Mouse (Mus musculus): ENCODE results near the gene Slc4a8. TPM values are rescaled to one million over a fixed set of nuclear protein-coding genes. Genes with fewer than 3 reads are reported as not detected.
"Not testable (repeated sequence)": the region's sequence is repeated elsewhere in the genome, so short reads cannot be mapped to it uniquely, and the experiment has no call there.

Gene Slc4a8
- polyA plus RNA-seq, 1 experiment from 2014 or later: 11.2 TPM

DNA sequence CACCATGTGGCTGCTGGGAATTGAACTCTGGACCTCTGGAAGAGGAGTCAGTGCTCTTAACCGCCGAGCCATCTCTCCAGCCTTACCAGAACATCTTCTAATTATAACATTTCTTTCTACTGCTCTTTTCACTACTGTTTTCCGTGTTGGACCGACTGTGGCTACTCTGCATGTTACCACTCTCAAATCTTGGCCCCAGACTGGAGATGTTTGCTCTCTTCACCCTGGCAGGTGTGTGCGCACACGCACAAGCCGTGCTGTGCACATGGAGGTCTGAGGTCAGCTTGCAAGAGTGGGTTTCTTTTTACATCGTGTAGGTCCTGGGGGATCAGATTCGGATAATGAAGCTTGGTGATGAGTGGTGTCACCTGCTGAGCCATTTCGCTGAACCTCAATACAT, 2.3 kb upstream of the Slc4a8 start:
- ATAC-seq (no peak), DNase-seq (ENCODE audit: low spot score) (no peak)
- no peaks in the 10 kb centered on the region for H3K9me3 ChIP-seq (replicated peaks; ENCODE audit: control insufficient read depth, low read length)
- H3K27me3 ChIP-seq (replicated peaks; ENCODE audit: control insufficient read depth, insufficient read depth, low read length): no peaks in the 10 kb centered on the region
- H3K4me1 ChIP-seq (ENCODE audit: control insufficient read depth, insufficient read depth, low read length): peaks cover 23% of the 10 kb centered on the region
- no peak overlapping the region for H3K27ac ChIP-seq (ENCODE audit: low read depth, low read length)
- H3K4me3 ChIP-seq (ENCODE audit: low read depth, low read length): no peak overlapping the region
- no peaks in the 10 kb centered on the region for H3K36me3 ChIP-seq (ENCODE audit: control insufficient read depth, insufficient read depth, low read length)
- H3K9ac ChIP-seq (ENCODE audit: low read length): no peak overlapping the region
- no peak overlapping the region for H3K4me2 ChIP-seq (ENCODE audit: low read length)
- WGBS: 86% methylated on average over 10 of the region's 10 CpGs

DNA sequence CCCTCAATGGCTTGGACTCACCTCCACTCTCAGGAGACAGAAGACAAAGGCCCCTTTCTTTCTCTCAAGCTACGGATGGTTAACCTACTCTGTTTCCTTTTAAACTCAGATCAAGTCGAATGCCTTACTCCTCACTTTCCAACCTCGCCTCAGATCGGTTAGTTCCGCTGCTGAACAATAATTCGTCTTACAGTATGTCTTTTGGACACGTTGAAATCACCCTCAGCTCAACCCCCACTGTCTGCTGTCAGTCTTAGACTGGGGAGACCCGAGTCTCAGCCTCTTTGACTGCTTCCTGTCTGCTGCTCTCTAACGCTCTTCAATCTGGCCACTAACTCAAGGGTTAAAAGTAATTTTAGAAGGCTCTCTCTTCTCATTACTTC, 520 bp upstream of the Slc4a8 start:
- H3K4me1 ChIP-seq (ENCODE audit: control insufficient read depth, insufficient read depth, low read length): peaks cover 16% of the 10 kb centered on the region
- 0 out of 2 replicates have a peak, but pooled peaks cover 4% of the 10 kb centered on the region for H3K36me3 ChIP-seq (ENCODE audit: control insufficient read depth, insufficient read depth, low read length)
- no peaks in the 10 kb centered on the region for H3K27me3 ChIP-seq (replicated peaks; ENCODE audit: control insufficient read depth, insufficient read depth, low read length)
- no peaks in the 10 kb centered on the region for H3K9me3 ChIP-seq (replicated peaks; ENCODE audit: control insufficient read depth, low read length)
- peak overlapping the region; percentile 72 for H3K4me2 ChIP-seq (ENCODE audit: low read length)
- H3K27ac ChIP-seq (ENCODE audit: low read depth, low read length): peak overlapping the region; percentile 69
- whole genome bisulfite sequencing: 8% methylated on average over 9 of the region's 9 CpGs
- DNase-seq (ENCODE audit: low spot score) (no peak), ATAC-seq (peak; percentile 29)
- peak overlapping the region; percentile 74 for H3K4me3 ChIP-seq (ENCODE audit: low read depth, low read length)
- H3K9ac ChIP-seq (ENCODE audit: low read length): peak overlapping the region; percentile 54

DNA sequence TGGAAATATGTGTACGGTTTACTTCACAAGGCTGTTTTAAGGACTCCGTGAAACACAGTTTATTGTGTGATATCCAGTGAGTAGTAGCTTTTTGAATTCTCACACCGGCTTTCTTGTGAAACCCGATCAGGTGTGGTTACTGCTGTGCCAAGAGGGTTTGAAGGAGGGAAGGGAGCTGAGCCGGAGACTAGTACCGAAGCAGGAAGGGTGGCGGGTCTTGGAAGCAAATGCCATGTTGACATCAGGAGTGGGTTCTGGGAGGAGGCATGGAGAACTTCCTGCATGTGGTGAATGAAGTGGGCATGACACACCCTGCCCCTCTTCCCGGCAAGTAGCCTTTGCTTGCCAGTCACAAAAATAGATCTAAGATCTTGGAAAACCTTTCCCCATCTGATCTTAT, 1.1 kb downstream of the Slc4a8 start:
- DNase-seq (ENCODE audit: low spot score): no peak
- 46% methylated on average over 8 of the region's 8 CpGs for WGBS

DNA sequence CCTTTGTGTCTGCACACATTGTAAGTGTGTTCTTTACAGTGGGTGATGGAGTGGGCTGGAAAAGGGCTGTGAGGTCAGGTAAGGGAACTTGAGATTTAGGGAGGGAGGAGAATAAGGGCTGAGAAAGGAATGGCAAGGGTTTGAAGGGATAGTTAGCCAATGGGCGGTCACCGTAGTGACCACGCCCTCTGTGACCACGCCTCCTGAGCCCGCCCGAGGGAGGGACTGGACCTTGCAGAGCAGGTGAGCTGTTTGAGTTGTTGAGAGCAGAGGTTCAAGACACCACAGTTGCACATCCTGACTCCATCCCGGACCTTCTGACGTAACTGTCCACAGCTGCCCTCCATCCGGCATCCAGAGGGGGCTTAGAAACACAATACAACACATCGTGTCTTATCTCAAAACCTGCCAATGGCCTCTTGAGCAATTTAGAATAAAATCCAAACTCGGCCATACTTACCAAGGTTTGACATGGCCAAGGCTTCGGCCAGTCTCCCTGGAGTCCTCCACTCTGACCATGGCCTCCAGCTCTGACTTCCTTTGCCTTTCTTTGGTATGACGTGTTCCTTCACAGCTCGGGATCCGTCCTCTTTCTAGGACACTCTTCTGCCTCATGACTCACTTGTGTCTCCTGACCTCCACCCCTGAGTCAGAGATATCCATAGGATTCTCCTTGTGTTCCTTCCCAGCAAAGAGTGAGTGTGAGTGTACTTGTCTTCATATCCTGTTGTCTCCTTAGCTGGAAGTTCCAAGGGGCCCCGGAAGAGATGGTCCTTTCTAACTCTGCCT, 2.8 kb downstream of the Slc4a8 start:
- Histone ChIP-seq H3K4me3 (ENCODE audit: low read depth, low read length) (no peak overlapping the region), H3K4me1 (ENCODE audit: control insufficient read depth, insufficient read depth, low read length) (peaks cover 16% of the 10 kb centered on the region), H3K27me3 (replicated peaks; ENCODE audit: control insufficient read depth, insufficient read depth, low read length) (no peaks in the 10 kb centered on the region), H3K27ac (ENCODE audit: low read depth, low read length) (no peak overlapping the region), H3K9ac (ENCODE audit: low read length) (no peak overlapping the region), H3K4me2 (ENCODE audit: low read length) (no peak overlapping the region), H3K36me3 (ENCODE audit: control insufficient read depth, insufficient read depth, low read length) (0 out of 2 replicates have a peak, but pooled peaks cover 4% of the 10 kb centered on the region), H3K9me3 (replicated peaks; ENCODE audit: control insufficient read depth, low read length) (no peaks in the 10 kb centered on the region)
- ATAC-seq (no peak), DNase-seq (ENCODE audit: low spot score) (no peak)
- 85% methylated on average over 16 of the region's 16 CpGs for WGBS

More for the DNA sequence above, 1.1 kb downstream of the Slc4a8 start:
- 0 out of 2 replicates have a peak, but pooled peaks cover 4% of the 10 kb centered on the region for H3K36me3 ChIP-seq (ENCODE audit: control insufficient read depth, insufficient read depth, low read length)
- no peak for ATAC-seq
- H3K4me2 ChIP-seq (ENCODE audit: low read length): peak overlapping the region; percentile 72
- no peaks in the 10 kb centered on the region for H3K9me3 ChIP-seq (replicated peaks; ENCODE audit: control insufficient read depth, low read length)
- peak overlapping the region; percentile 81 for H3K9ac ChIP-seq (ENCODE audit: low read length)
- H3K27ac ChIP-seq (ENCODE audit: low read depth, low read length): no peak overlapping the region
- peaks cover 16% of the 10 kb centered on the region for H3K4me1 ChIP-seq (ENCODE audit: control insufficient read depth, insufficient read depth, low read length)
- no peaks in the 10 kb centered on the region for H3K27me3 ChIP-seq (replicated peaks; ENCODE audit: control insufficient read depth, insufficient read depth, low read length)
- H3K4me3 ChIP-seq (ENCODE audit: low read depth, low read length): peak overlapping the region; percentile 74

DNA sequence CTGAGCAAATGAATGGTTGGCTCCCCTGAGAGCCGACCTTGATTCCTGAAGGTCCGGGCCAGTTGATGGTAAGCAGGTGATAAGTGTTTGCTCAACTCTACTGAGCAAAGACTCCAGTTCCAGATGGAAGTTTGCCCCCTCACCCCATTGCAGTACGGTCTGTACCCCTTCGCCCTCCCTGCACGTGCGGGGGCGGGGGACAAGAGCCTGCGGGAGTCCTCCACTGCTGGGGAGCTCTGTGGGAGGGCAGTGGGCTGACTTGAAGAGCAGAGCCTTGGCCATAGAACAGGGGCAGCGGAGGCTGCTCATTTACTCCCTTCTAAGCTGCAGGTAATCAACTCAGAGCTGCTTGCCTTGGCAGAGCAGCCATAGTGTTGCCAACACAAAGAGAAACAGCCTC, 5.3 kb downstream of the Slc4a8 start:
- no peaks in the 10 kb centered on the region for H3K27me3 ChIP-seq (replicated peaks; ENCODE audit: control insufficient read depth, insufficient read depth, low read length)
- 0 out of 2 replicates have a peak, but pooled peaks cover 4% of the 10 kb centered on the region for H3K36me3 ChIP-seq (ENCODE audit: control insufficient read depth, insufficient read depth, low read length)
- no peak overlapping the region; the same call in 1 of the 2 replicates for H3K27ac ChIP-seq (ENCODE audit: low read depth, low read length)
- no peak overlapping the region for H3K9ac ChIP-seq (ENCODE audit: low read length)
- WGBS: 74% methylated on average over 9 of the region's 9 CpGs
- DNase-seq (ENCODE audit: low spot score) (no peak), ATAC-seq (no peak)
- no peaks in the 10 kb centered on the region for H3K9me3 ChIP-seq (replicated peaks; ENCODE audit: control insufficient read depth, low read length)
- no peak overlapping the region for H3K4me2 ChIP-seq (ENCODE audit: low read length)
- H3K4me3 ChIP-seq (ENCODE audit: low read depth, low read length): no peak overlapping the region
- H3K4me1 ChIP-seq (ENCODE audit: control insufficient read depth, insufficient read depth, low read length): peaks cover 10% of the 10 kb centered on the region

DNA sequence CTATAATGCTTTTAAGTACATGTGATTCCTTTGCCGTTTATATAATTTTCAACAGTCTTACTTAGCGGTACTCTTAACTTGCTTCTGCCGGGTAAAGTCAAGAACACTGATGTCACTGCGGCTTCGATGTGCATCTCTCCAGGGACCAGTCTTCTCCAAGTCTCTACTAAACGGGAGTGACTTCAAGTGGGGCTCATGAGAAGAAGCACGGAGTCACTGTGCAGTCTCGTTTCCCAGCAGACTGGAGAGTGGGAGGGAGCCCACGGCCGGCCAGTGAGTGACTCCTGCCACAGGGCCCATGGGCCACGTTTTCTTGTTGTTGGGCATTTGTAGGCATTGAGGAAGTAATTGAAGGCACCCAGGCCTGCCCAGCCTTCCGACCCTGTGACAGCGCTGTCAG, 6.3 kb downstream of the Slc4a8 start:
- Histone ChIP-seq H3K4me3 (ENCODE audit: low read depth, low read length) (no peak overlapping the region), H3K4me2 (ENCODE audit: low read length) (no peak overlapping the region), H3K36me3 (ENCODE audit: control insufficient read depth, insufficient read depth, low read length) (0 out of 2 replicates have a peak, but pooled peaks cover 4% of the 10 kb centered on the region), H3K4me1 (ENCODE audit: control insufficient read depth, insufficient read depth, low read length) (peaks cover 5% of the 10 kb centered on the region), H3K9ac (ENCODE audit: low read length) (no peak overlapping the region), H3K9me3 (replicated peaks; ENCODE audit: control insufficient read depth, low read length) (no peaks in the 10 kb centered on the region), H3K27ac (ENCODE audit: low read depth, low read length) (no peak overlapping the region), H3K27me3 (replicated peaks; ENCODE audit: control insufficient read depth, insufficient read depth, low read length) (no peaks in the 10 kb centered on the region)
- DNase-seq (ENCODE audit: low spot score): no peak
- WGBS: 90% methylated on average over 13 of the region's 13 CpGs
- no peak for ATAC-seq

DNA sequence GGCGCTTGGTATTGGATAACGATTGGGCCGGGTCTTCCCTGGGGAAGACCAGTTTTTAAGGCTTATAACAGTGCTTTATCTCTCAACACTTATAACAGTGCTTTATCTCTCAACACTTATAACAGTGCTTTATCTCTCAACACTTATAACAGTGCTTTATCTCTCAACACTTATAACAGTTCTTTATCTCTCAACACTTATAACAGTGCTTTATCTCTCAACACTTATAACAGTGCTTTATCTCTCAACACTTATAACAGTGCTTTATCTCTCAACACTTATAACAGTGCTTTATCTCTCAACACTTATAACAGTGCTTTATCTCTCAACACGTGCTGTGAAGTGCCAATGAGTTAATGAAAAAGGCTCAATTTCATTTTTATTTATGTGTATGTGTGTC, 7.5 kb downstream of the Slc4a8 start:
- not testable (repeated sequence) for H3K9ac ChIP-seq (ENCODE audit: low read length); ATAC-seq; H3K4me3 ChIP-seq (ENCODE audit: low read depth, low read length); H3K36me3 ChIP-seq (ENCODE audit: control insufficient read depth, insufficient read depth, low read length); H3K4me2 ChIP-seq (ENCODE audit: low read length); H3K27ac ChIP-seq (ENCODE audit: low read depth, low read length); DNase-seq (ENCODE audit: low spot score); H3K27me3 ChIP-seq (replicated peaks; ENCODE audit: control insufficient read depth, insufficient read depth, low read length); H3K9me3 ChIP-seq (replicated peaks; ENCODE audit: control insufficient read depth, low read length); H3K4me1 ChIP-seq (ENCODE audit: control insufficient read depth, insufficient read depth, low read length)
- 96% methylated on average over 4 of the region's 4 CpGs for WGBS

DNA sequence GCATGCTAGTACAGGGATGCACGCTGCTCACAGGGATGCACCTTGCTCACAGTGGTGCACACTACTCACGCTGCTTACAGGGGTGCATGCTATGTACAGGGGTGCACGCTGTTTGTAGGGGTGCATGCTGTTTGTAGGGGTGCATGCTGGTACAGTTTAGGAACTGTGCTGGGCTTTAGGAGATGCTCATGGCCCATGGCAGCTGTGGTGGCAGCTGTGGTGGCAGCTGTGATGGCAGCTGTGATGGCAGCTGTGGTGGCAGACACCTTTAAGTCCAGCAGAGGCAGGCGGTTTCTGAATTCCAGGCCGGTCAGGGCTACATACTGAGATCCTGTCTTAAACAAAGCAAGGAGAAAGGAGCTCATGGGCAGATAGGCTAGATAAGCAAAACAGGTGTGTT, 8.8 kb downstream of the Slc4a8 start:
- no peak overlapping the region for H3K4me3 ChIP-seq (ENCODE audit: low read depth, low read length)
- no peaks in the 10 kb centered on the region for H3K4me1 ChIP-seq (ENCODE audit: control insufficient read depth, insufficient read depth, low read length)
- no peak overlapping the region for H3K9ac ChIP-seq (ENCODE audit: low read length)
- H3K27me3 ChIP-seq (replicated peaks; ENCODE audit: control insufficient read depth, insufficient read depth, low read length): no peaks in the 10 kb centered on the region
- DNase-seq (ENCODE audit: low spot score) (no peak), ATAC-seq (no peak)
- no peaks in the 10 kb centered on the region for H3K9me3 ChIP-seq (replicated peaks; ENCODE audit: control insufficient read depth, low read length)
- H3K36me3 ChIP-seq (ENCODE audit: control insufficient read depth, insufficient read depth, low read length): 0 out of 2 replicates have a peak, but pooled peaks cover under 1% of the 10 kb centered on the region
- no peak overlapping the region for H3K4me2 ChIP-seq (ENCODE audit: low read length)
- WGBS: 97% methylated on average over 5 of the region's 5 CpGs
- no peak overlapping the region for H3K27ac ChIP-seq (ENCODE audit: low read depth, low read length)

DNA sequence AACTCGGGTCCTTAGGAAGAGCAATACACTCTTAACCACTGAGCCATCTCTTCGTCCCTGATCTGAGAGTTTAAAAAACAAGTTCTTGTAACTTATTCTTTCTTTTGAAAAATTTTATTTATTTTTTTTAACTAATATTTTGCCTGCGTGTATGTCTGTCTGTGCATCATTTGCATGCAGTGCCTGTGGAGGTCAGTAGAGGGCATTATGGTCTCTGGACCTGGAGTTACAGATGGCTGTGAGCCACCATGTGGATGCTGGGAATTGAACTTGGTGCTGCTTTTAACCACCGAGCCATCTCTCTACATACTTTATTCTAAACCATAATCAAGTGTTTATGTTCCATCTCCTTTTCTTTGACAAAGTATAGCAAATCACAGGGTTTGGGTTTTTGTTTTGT, 11.1 kb downstream of the Slc4a8 start:
- H3K36me3 ChIP-seq (ENCODE audit: control insufficient read depth, insufficient read depth, low read length): peaks cover 5% of the 10 kb centered on the region; the same call in 1 of the 2 replicates
- no peak overlapping the region for H3K27ac ChIP-seq (ENCODE audit: low read depth, low read length)
- no peaks in the 10 kb centered on the region for H3K4me1 ChIP-seq (ENCODE audit: control insufficient read depth, insufficient read depth, low read length)
- no peak for ATAC-seq
- H3K27me3 ChIP-seq (replicated peaks; ENCODE audit: control insufficient read depth, insufficient read depth, low read length): no peaks in the 10 kb centered on the region
- 95% methylated on average over 4 of the region's 4 CpGs for WGBS
- no peak overlapping the region for H3K4me2 ChIP-seq (ENCODE audit: low read length)
- no peaks in the 10 kb centered on the region for H3K9me3 ChIP-seq (replicated peaks; ENCODE audit: control insufficient read depth, low read length)
- no peak overlapping the region for H3K4me3 ChIP-seq (ENCODE audit: low read depth, low read length)
- DNase-seq (ENCODE audit: low spot score): no peak
- H3K9ac ChIP-seq (ENCODE audit: low read length): no peak overlapping the region
